Mouse (Mus musculus): ENCODE measurements around the gene Myo16.

The Myo16 gene

DNA sequence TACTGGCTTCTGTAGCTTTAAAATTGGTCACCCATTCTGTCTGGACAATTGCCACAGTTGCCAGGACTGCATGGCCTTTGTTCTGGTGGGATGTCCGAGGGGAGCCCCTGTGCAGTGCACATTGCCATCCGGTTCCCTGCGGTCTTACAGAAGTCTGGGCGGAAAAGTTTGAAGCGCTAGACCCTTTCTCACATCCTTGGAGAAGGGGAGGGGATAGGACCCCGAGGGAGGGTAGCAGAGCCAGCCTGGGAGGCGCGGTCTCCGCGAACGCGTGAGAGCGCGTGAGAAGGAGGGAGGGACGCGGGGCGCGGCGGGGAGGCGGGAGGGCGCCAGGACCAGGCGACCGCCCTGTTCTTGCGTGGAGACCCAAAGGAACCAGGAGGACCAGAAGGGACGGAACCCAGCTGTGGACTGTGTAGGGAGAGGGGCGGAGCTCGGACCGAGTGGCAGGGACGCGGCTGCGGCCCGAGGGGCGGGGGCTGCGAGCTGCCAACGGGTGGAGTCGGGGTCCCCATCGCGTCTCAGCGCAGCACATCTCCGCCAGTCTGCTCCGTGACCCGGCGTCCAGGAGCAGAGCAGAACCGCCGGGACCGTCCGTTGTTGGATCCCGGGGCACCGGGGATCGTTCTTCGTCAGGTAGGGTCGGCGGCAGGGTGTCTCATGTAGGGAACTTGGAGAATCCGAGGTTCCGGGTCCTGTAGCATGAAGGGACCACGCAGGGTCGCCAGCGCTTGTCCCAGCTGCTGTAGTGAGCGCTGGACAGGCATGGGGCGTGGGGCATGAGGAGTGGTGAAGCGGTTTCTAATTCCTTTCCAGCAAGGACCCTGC lies at the start of gene Myo16:
Gene Myo16 (plus strand): TSS at position 301 of the 828 bp plus-strand sequence.
- no peak for DNase-seq (ENCODE audit: low read depth)

DNA sequence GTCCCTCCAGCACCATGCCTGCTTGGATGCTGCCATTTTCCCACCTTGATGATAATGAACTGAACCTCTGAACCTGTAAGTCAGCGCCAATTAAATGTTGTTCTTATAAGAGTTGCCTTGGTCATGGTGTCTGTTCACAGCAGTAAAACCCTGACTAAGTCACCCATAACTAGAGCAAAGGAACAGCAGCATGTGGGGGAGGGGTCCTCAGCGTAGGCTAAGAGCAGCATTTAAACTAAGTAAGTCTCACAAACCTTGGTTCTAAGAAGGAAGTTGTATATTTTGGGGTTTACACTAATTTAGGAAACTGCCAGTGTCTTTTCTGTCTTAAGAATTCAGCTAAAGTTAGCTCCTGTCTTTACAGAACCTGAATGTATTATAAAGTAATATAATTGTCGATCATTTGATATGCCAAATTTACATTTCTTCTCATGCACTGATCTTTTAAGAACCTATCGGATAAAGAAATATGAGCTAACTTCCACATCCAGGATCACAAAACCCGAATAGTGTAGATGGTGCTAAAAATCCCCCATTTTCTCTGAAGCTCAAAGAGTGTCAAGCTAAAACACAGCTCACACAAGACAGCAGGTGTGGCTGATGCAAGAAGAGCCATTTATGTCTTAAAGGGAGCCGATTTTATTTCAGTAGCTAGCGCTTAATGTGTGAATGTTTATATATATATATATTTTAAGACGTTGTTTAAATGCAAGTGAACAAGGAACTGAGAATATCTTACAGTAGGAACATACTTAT lies 45.0 kb upstream of the Myo16 start:
- no peak for DNase-seq (ENCODE audit: low read depth)

DNA sequence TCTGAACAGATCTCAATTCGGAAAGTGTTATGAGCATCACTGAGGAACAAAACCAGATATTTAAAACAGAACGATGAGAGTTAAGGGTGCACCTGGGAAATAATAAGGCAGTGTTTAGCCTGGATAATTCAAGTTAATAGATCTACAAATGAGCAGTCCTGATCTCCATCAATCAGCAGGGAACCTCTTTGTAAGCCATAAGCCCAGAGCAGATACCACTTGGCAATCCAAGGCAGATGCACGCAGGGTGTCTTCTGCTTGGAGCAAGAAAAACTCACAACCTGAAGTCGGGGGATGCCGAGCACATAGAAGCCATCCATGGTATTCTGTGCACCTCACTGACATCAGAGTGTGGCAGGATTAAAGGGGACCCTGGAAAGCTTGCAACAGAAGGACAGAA lies 31.0 kb upstream of the Myo16 start:
- DNase-seq (ENCODE audit: low read depth): no peak

DNA sequence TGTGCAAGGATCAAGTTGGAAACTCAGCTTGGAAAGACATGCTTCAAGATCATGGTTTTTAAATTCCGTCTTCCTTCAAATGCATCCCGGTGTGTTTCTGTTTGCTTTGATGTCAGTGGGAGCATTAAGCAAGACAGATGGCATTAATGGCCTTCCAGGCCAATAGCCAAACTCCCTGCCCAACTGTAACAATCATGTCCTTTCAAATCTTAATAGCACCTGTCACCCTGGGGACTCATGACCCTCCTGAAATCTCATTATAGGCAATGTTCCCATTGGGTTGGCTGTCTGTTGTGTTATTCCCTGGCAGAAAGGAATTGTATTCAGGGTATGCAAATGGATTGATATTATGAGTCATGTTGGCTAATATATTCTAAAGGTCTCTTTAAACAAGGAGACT lies 30.3 kb upstream of the Myo16 start:
- DNase-seq (ENCODE audit: low read depth): no peak

DNA sequence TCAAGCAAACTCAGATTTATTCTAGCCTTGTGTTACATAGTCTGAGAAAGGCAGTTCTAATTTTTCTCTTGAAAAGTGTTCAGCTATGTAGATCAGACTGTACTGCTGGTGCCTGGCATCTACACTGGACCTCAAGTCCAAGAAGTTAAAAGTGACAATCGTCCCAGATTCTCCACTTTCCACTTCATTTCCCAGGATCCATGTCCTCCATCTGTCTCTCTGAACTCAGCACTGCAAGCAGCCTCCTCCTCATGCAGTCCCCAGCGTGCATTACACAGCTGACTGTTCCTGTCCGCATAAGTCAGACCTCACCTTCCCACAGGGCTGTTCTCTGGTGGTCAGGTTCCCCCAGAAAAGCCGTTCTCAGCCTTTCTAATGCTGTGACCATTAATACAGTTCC lies 28.0 kb upstream of the Myo16 start:
- no peak for DNase-seq (ENCODE audit: low read depth)

DNA sequence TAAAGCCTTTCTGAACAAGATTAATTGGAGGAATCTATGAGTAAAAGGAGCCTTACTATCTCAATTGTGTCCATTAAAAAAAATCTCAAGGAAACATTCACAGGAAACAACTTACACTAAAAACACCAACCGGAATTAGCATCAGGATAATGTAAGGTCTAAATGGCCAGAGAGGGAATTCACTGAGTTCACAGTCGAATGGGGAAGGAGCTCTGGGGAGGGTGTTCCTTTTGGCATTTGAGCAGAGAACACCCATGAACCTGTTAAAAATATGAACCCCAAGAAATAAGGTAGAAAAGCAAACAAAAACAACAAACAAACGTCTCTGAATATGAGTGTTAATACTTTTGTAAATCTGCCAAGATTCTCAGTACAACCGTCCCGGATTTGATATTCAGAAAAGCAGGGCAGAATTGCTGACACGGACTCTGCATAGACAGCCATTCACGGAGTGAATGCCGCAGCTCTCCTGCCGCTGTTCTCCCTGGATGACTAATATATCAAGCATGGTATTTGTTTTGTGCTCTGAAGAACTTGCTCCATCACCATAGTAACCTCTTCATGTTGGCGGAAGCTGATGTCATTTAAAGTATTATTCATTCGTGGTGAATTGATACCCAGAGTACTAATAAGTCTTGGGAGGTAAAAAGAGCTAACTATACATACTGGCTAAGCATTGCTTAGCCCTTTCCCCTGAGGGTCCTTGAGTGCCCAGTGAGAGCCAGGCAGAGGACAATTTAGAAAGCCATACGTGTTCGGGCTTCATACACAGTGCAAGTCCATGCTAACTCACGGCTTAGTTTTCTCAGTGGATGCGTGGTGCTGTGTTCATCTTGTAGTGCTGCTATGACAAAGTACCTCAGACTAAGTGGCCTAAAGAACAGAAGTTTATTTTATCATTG lies 22.9 kb upstream of the Myo16 start:
- no peak for DNase-seq (ENCODE audit: low read depth)

DNA sequence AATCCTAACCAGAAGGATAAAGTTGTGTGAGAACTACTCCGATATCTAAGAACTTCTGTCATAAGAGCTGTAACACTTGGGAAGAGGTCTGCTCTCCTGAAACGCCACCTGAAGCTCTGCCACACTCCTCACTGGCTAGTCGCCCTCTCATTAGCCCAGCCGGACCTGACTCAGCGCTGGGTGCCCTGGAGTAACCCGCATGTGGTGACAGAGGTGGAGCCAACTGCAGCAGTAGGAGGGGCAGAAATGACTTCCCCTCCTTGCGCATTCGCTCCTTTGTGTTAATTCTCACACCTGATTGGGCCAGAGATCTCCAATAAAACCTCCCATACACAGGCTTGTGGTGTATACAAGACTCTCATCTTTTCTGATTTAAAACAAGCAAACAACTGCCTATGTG lies 14.2 kb upstream of the Myo16 start:
- no peak for DNase-seq (ENCODE audit: low read depth)

DNA sequence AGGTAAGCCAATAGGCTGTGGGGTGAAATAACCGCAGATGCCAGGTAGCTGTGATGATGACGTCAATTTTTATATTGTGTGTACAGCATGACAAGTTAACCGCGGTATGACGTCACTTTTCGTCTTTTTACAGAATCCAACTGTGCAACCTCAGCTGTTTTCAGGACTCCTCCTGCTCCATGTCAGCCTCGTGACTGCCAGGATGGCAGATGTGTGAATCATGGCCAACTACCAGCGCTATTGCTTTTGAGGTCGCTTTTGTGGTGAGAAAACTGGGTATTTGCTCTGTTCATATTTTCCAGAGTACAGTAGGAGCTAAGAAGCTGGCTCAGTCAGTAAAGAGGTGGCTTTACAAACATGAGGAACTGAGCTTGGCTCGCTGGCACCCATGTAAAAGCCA lies 9.8 kb upstream of the Myo16 start:
- DNase-seq (ENCODE audit: low read depth): no peak

DNA sequence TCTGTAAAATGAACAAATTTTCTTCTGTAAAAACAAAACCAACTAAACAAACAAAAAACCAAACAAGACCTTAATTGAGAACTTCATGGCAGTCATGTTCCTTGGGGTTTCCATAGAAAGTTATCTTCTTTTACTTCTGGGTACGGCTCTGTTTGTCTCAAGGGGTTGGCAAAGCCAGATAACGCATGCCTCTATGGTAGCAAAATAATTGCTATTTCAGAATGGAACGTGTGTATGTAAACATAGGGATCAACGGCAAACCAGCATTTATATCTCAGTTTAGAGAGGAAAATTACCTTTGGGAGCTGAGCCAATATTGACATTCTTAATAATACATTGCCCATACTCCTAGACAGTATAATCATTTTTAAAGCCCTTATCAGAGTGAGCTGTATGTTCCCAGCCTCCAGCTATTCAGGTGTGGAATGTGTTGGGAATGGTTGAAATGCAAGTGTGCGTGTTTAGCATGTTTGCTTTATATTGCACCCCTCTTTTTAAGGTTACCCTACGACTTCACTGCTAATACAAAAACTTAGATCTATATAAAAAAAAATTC lies 1.9 kb upstream of the Myo16 start:
- DNase-seq (ENCODE audit: low read depth): no peak

DNA sequence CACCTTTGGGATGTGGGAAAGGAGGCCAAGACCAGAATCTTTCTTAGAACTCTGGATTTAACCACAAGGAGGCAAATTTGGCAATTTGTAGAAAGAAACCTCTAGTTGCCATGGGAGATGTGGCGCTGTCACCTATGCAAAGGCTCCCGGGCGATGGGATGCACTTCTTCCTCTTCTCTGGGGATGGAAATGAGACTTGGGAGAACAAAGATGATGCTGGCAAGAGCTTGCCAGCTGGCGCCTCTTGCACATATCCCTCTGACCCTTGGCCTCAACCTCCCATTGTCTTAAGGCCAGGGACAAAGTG lies 681 bp downstream of the Myo16 start:
- DNase-seq (ENCODE audit: low read depth): no peak

DNA sequence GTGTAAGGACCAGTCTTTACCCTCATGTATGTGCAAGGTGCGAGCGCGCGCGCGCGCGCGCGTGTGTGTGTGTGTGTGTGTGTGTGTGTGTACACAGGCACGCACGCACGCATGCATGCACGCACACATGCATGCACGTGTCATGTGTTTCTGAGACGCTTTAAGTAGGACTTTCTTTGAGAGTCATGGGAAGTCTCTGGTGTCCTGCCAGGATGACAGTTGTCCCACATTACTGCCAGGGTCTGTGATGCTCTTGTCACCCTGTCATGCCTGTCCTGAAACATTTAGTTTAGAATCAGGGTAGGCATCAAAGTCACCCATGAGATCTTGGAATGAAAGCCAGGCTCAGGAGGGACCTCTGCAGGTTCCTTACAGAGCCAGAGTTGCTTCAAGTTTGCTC lies 1.4 kb downstream of the Myo16 start:
- DNase-seq (ENCODE audit: low read depth): no peak

DNA sequence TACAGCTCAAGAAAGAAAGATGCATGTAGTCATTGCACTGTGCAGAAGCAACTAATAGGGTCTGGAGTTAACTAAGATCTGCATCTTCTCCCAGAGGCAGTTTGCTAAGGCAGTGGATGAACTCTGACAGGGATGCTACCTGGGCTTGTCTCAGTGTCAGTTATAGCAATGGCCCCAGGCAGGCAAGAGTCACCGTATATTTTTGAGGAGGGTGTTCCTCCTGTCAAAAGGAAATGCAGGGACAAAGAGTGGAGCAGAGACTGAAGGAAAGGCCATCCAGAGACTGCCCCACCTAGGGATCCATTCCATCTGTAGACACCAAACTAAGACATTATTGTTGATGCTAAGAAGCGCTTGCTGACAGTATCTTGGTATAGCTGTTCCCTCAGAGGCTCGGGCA lies 7.4 kb downstream of the Myo16 start:
- no peak for DNase-seq (ENCODE audit: low read depth)

DNA sequence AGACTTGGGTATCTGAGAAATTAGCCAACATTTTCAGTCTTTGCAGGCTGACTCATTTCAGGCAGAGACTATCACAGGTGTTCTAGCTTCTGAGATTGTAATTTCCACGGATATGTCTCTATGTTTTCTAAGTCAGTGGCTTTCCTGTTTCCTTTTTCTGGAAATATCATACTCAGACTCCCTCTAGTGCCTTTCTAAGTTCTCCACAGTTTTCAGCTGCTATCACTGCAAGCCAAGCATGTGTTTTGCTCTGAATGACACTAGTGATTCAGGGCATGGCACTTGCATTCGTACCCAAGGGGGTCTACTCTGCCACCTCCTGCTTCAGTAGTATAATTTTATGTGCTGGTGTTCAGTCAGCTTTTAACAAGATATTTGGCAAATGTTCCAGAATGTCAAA lies 11.2 kb downstream of the Myo16 start:
- DNase-seq (ENCODE audit: low read depth): no peak

DNA sequence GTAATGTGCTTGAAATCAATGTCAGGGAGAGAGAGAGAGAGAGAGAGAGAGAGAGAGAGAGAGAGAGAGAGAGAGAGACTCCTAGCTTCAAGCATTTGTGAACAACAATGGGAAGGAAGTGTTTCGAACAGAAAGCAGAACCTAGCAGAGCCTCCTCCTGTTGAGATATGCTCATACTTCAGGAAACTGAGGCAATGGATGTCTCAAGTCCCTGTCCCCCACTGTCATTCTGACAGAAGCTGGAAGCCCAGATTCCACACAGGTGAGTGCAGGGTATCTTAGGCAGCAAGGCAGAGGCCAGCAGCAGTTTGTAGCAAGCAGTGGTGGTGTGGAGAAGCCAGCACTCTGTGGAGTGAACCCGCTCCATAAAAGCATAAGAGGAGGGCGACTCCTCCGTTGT lies 14.6 kb downstream of the Myo16 start:
- no peak for DNase-seq (ENCODE audit: low read depth)

DNA sequence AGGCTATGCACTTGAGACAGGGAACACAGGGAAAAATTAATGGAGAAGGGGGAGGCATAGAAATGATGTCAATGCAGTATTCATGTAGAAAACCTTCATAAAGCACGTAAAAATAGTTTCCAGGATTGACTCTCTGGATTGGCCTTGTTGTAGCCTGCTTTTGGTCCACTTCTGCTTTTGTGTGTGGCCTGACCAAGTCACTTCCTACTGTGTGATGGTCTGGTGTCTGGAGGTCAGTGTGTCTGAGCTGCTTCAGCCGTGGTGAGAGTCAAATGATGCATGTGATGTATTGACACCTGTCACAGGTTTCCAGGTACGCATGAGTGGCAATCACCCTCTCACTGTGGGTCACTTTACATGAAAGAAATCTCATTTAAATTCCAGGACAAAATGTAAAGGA lies 16.2 kb downstream of the Myo16 start:
- DNase-seq (ENCODE audit: low read depth): no peak

DNA sequence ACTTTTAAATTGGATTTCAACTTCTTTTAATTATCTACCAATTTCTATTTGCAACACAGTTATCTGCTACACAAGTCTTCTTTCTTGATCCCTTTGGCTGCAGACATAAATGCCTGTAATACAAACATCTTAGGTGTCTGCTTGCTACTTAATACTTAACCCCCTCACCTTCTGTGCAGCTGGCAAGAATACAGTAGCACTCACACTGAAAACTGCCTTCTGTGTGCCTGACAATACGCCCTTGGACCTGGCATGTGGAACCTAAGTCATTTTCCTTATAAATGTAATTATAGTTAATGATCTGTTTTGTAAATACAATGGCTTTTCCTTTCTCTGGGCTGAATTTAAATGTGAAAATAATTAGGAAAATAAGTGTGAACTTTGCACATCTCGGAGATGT lies 17.6 kb downstream of the Myo16 start:
- DNase-seq (ENCODE audit: low read depth): no peak

DNA sequence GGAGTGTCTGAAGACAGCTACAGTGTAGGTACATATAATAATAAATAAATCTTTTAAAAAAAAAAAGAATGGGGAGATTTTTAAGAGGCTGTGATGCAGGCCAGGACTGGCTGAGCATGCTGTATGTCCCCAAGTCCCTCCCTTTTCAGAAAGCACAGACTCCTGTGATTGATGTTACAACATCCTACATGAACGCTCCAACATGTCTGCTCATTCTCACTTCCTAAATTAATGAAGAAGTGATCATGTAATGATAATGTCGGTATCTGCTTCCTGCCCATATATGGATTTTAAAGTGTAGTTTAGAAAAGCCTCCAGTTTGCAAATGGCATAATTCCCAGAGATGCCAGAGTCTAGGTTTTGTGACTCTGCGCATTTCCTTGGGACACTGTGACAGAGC lies 18.6 kb downstream of the Myo16 start:
- no peak for DNase-seq (ENCODE audit: low read depth)

DNA sequence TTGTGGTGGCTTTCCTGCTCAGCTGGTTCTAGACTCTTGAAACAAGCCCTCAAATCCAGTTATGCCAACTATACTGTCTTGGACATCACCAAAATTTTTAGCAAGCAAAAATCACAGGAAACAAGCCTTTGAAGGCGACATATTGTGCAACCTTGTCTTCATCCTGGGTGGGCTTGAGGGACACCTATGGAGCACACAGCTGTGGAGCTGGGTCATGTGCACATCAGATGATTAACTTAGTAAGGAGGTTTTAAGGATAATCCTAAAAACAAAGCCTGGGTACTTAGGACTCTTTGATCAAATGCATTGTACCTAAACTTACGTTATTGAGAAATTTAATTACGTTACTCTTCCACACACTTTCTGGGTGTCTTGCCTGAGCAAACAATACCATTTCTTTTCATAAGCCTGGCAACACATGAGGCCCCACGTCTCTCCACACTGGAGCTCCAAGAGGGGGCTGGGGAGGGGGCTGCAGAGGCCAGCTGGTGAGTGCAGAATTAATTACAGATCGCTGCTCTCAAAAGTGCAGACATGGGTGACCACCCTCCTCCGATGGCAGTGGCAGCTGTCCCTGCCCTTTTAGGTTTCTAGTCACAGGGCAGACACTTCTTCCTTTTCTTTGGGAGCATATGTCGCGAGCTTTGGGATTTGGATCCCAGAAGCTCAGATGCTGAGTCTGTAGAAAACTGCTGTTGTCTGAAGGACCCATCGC lies 19.5 kb downstream of the Myo16 start:
- no peak for DNase-seq (ENCODE audit: low read depth)

DNA sequence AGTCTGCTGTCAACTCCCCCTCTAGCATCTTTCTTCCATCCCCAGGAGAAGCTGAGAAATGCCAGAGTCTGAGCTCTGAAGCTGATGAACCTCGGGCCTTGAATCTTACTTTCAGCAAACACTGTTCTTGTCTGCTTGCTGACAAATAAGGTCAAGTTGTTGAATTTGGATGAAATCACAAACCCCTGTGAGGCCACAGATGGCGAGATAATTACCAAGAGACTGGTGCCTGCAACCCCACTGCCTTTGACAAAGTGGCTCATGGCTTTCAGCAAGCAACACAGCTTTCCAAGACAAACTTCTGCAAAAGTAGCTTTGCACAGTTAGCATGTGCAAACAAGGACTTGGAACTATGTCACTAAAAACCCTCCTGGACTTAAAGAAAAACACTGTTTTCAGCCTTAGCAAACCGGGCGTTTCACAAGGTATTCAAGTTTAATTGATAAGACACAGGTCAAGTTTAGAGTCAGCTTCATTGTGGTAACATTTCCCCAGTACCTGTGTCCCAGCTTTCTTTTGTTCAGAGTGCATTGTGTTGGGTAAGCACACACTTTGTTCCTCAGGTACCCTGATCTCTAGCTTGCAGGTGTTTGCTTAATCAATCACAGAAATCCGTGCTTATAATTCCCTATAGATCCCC lies 20.6 kb downstream of the Myo16 start:
- DNase-seq (ENCODE audit: low read depth): no peak

DNA sequence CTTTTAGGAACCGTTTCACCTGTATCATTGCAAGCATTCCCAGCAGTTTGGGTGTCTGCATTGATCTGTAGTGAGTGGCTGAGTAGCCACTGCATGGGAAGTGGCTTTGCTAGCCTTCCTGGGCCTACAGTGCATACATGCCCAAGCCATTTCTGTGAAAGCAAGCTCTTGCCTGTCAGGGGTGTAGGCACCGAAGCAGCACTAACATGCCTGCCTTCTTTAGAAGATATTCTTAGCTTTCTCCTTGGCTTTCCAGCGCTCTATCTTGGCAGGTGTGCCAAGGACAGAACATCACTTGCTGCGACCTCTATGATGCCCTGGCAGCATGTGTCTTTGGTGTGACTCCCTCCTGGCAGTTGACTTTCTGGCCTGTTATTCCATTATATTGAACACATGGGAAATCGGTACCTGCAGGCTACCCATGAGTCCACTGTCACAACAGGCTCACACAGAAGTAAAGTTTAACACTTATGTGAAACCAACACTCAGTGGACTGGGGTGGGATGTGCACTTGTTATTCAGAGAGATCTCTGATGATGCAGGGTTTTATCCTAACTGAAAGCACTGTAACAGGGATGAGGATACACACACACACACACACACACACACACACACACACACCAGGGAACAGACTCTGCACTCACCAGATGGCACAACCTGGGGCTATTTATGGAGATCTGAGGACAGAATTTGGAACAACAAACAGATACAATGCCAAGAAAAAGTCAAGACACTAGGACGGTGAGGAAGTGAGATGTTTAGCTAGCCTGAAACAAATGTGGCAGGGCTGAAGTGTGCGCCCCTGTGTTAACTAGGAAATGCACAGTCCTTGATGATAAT lies 21.4 kb downstream of the Myo16 start:
- no peak for DNase-seq (ENCODE audit: low read depth)

Data from naive thymus-derived CD4-positive, alpha-beta T cell, adult 2 months (primary cell).